Comparison of ENCODE assay signal across 8 mouse cellular contexts in genomic region chrX:7421016-7421415, GRCm38 (mm10). TPM values are rescaled to one million over a fixed set of nuclear protein-coding genes. Genes with fewer than 3 reads are reported as not detected.
DNase-seq lines count a peak whose midpoint lies in the region; ATAC-seq and TF ChIP-seq lines count a peak whose summit lies in the region.

No protein-coding gene starts in this region.

- peaks cover 0 to 9% of the 10 kb centered on the region in 2 experiments; a peak in 3 of 4 replicates for H3K4me1 ChIP-seq in CH12.LX (ENCODE audit: control insufficient read depth in 1 of 2, insufficient read depth in 2 of 2)
- no peaks in the 10 kb centered on the region for H3K4me1 ChIP-seq in forebrain, embryonic 12.5 days
- no peaks in the 10 kb centered on the region for H3K4me1 ChIP-seq in liver, embryonic 16.5 days (ENCODE audit: control insufficient read depth, low read depth, low read length)
- H3K4me1 ChIP-seq in neural tube, embryonic 12.5 days, result no peaks in the 10 kb centered on the region

- TF ChIP-seq CTCF in CH12.LX (conservative IDR thresholded peaks at IDR 0.05 in 1 of 2, IDR thresholded peaks at IDR 0.05 in 1 of 2; ENCODE audit: low read depth in 2 of 2, low read length in 2 of 2), result peak; percentile 56 to 82
- peak; percentile 75; the same call in 1 of the 2 replicates for TF ChIP-seq CTCF in brain, embryonic 14.5 days (IDR thresholded peaks at IDR 0.05; ENCODE audit: borderline replicate concordance, extremely low read depth, insufficient read depth, insufficient read length)

- TF ChIP-seq RAD21 in CH12.LX (IDR thresholded peaks at IDR 0.05; ENCODE audit: low read depth, low read length), result peak; percentile 70

- no peaks in the 10 kb centered on the region for H3K27me3 ChIP-seq in CH12.LX (replicated peaks)
- no peaks in the 10 kb centered on the region for H3K27me3 ChIP-seq in forebrain, embryonic 12.5 days
- H3K27me3 ChIP-seq in liver, embryonic 16.5 days (ENCODE audit: control insufficient read depth, insufficient read depth, low read depth, low read length), result no peaks in the 10 kb centered on the region
- H3K27me3 ChIP-seq in neural tube, embryonic 12.5 days (replicated peaks), result no peaks in the 10 kb centered on the region

- DNase-seq in CH12.LX (ENCODE audit: extremely low read depth), result peak; percentile 93
- peak; percentile 94 for DNase-seq in brain, embryonic 14.5 days (ENCODE audit: low read depth)
- peak; percentile 75 to 83 for DNase-seq in heart, postnatal 10 days
- peak; percentile 75 to 79 for DNase-seq in kidney, postnatal 25 days
- DNase-seq in telencephalon, adult 2 months (ENCODE audit: low read depth, low spot score), result peak; percentile 90

- H3K4me3 ChIP-seq in CH12.LX (replicated peaks in 1 of 3; ENCODE audit: low read depth in 2 of 3, low read length in 2 of 3, poor library complexity in 1 of 3), result peak overlapping the region in 1 of 3 experiments; percentile 18
- H3K4me3 ChIP-seq in forebrain, embryonic 12.5 days (replicated peaks), result no peak overlapping the region
- no peak overlapping the region for H3K4me3 ChIP-seq in liver, embryonic 16.5 days (ENCODE audit: low read depth, low read length)
- no peak overlapping the region for H3K4me3 ChIP-seq in neural tube, embryonic 12.5 days

- 35% methylated on average over 3 of the region's 3 CpGs for WGBS in forebrain, embryonic 12.5 days
- WGBS in liver, embryonic 16.5 days (ENCODE audit: insufficient replicate concordance), result 37% methylated on average over 3 of the region's 3 CpGs
- WGBS in neural tube, embryonic 12.5 days, result 26% methylated on average over 3 of the region's 3 CpGs

- dilution Hi-C loops in CH12.LX (cut with MboI; ENCODE audit: extremely low pct_ligation_motif_present, extremely low pct_unique_long_range_greater_than_20kb, low sequenced_read_pairs), result no loop called here

- no peak for TF ChIP-seq POLR2A in CH12.LX (IDR thresholded peaks at IDR 0.05; ENCODE audit: low read depth, low read length)
- TF ChIP-seq POLR2A in brain, embryonic 14.5 days (IDR thresholded peaks at IDR 0.05; ENCODE audit: borderline replicate concordance, extremely low read depth, insufficient read depth, insufficient read length, poor library complexity, severe bottlenecking), result no peak

- peak; percentile 37; the same call in 1 of the 2 replicates for ATAC-seq in forebrain, embryonic 12.5 days (ENCODE audit: low FRiP score)
- peak; percentile 13; the same call in 1 of the 2 replicates for ATAC-seq in liver, embryonic 16.5 days (ENCODE audit: low read depth)
- peak; percentile 56; the same call in 1 of the 2 replicates for ATAC-seq in neural tube, embryonic 12.5 days (ENCODE audit: low FRiP score, low read depth)

- H3K36me3 ChIP-seq in CH12.LX (replicated peaks in 1 of 2; ENCODE audit: control insufficient read depth in 1 of 2, insufficient read depth in 1 of 2, low read length in 1 of 2), result no peaks in the 10 kb centered on the region
- no peaks in the 10 kb centered on the region for H3K36me3 ChIP-seq in forebrain, embryonic 12.5 days (replicated peaks)
- H3K36me3 ChIP-seq in liver, embryonic 16.5 days (ENCODE audit: control insufficient read depth, insufficient read depth), result no peaks in the 10 kb centered on the region
- no peaks in the 10 kb centered on the region for H3K36me3 ChIP-seq in neural tube, embryonic 12.5 days

- H3K27ac ChIP-seq in CH12.LX (ENCODE audit: insufficient read depth, low read depth), result no peak overlapping the region
- H3K27ac ChIP-seq in forebrain, embryonic 12.5 days, result no peak overlapping the region
- H3K27ac ChIP-seq in liver, embryonic 16.5 days (ENCODE audit: low read length), result no peak overlapping the region
- H3K27ac ChIP-seq in neural tube, embryonic 12.5 days, result no peak overlapping the region

- in situ Hi-C loops in CH12.LX (cut with MboI; ENCODE audit: low pct_ligation_motif_present, low pct_unique_long_range_greater_than_20kb, low sequenced_read_pairs), result no loop called here

- no peaks in the 10 kb centered on the region for H3K9me3 ChIP-seq in CH12.LX (replicated peaks; ENCODE audit: low read length)
- no peaks in the 10 kb centered on the region for H3K9me3 ChIP-seq in forebrain, embryonic 12.5 days
- no peaks in the 10 kb centered on the region for H3K9me3 ChIP-seq in liver, embryonic 16.5 days (replicated peaks; ENCODE audit: control insufficient read depth, low read length)
- H3K9me3 ChIP-seq in neural tube, embryonic 12.5 days, result no peaks in the 10 kb centered on the region

- intact Hi-C loops in heart, postnatal 10 days (cut with DNase I), result loop anchor here (1.0 to 5.0 kb wide), 3 partner anchors 101 to 499 kb away; no protein-coding TSS in a partner anchor

- no peaks in the 10 kb centered on the region for H3K79me2 ChIP-seq in CH12.LX (replicated peaks; ENCODE audit: control insufficient read depth, extremely low read depth, insufficient read depth, poor library complexity, severe bottlenecking)

- peak overlapping the region; percentile 82 for H3K4me2 ChIP-seq in CH12.LX (ENCODE audit: insufficient read depth, low read depth, poor library complexity, severe bottlenecking)
- 0 out of 2 replicates have a peak overlapping the region, but pooled peaks have one; percentile 13 for H3K4me2 ChIP-seq in forebrain, embryonic 12.5 days
- H3K4me2 ChIP-seq in liver, embryonic 16.5 days (ENCODE audit: low read depth, low read length), result no peak overlapping the region
- no peak overlapping the region for H3K4me2 ChIP-seq in neural tube, embryonic 12.5 days (replicated peaks)

- peak overlapping the region; percentile 56; the same call in 1 of the 2 replicates for H3K9ac ChIP-seq in CH12.LX (ENCODE audit: insufficient read depth, low read depth)
- no peak overlapping the region for H3K9ac ChIP-seq in forebrain, embryonic 12.5 days
- no peak overlapping the region for H3K9ac ChIP-seq in liver, embryonic 16.5 days (ENCODE audit: low read depth, low read length)
- no peak overlapping the region for H3K9ac ChIP-seq in neural tube, embryonic 12.5 days

- TF ChIP-seq EP300 in CH12.LX (IDR thresholded peaks at IDR 0.05; ENCODE audit: low read length), result no peak

TF ChIP-seq in CH12.LX, 34 proteins besides CTCF, POLR2A, EP300 and RAD21 (continues in another document):
- TF ChIP-seq SIN3A (IDR thresholded peaks at IDR 0.05; ENCODE audit: low read length) (peak; percentile 68), MEF2A (IDR thresholded peaks at IDR 0.05; ENCODE audit: borderline replicate concordance, low read depth, low read length) (no peak; the same call in 1 of the 2 replicates), E2F4 (IDR thresholded peaks at IDR 0.05; ENCODE audit: insufficient replicate concordance, low read depth, low read length) (no peak), ZNF384 (IDR thresholded peaks at IDR 0.05; ENCODE audit: low read depth, low read length) (peak; percentile 96), MAFK (IDR thresholded peaks at IDR 0.05; ENCODE audit: insufficient replicate concordance, low read length) (no peak), ZMIZ1 (IDR thresholded peaks at IDR 0.05; ENCODE audit: low read depth, low read length) (no peak), HCFC1 (IDR thresholded peaks at IDR 0.05; ENCODE audit: low read depth, low read length) (peak; percentile 65), JUN (IDR thresholded peaks at IDR 0.05; ENCODE audit: insufficient read depth, low read depth, low read length) (no peak), USF1 (IDR thresholded peaks at IDR 0.05; ENCODE audit: low read depth, low read length) (no peak), ETS1 (conservative IDR thresholded peaks at IDR 0.05; ENCODE audit: low read depth, low read length) (no peak), MAX (IDR thresholded peaks at IDR 0.05; ENCODE audit: low read length) (no peak), MAZ (IDR thresholded peaks at IDR 0.05; ENCODE audit: low read depth, low read length) (peak; percentile 75; the same call in 1 of the 2 replicates), SMC3 (IDR thresholded peaks at IDR 0.05; ENCODE audit: low read depth, low read length) (peak; percentile 62), ZC3H11A (IDR thresholded peaks at IDR 0.05; ENCODE audit: low read depth, low read length) (no peak), BHLHE40 (IDR thresholded peaks at IDR 0.05; ENCODE audit: low read depth, low read length) (no peak), TBP (conservative IDR thresholded peaks at IDR 0.05; ENCODE audit: low read depth, low read length) (no peak), UBTF (IDR thresholded peaks at IDR 0.05; ENCODE audit: low read depth, low read length) (no peak), CHD1 (IDR thresholded peaks at IDR 0.05; ENCODE audit: low read depth, low read length) (no peak), NELFE (IDR thresholded peaks at IDR 0.05; ENCODE audit: low read depth, low read length) (no peak), USF2 (conservative IDR thresholded peaks at IDR 0.05; ENCODE audit: low read depth, low read length) (no peak), CHD2 (IDR thresholded peaks at IDR 0.05; ENCODE audit: low read length) (no peak), JUND (conservative IDR thresholded peaks at IDR 0.05; ENCODE audit: low read depth, low read length) (no peak), RCOR1 (conservative IDR thresholded peaks at IDR 0.05; ENCODE audit: low read depth, low read length) (no peak), KAT2A (IDR thresholded peaks at IDR 0.05; ENCODE audit: insufficient replicate concordance, low read length) (no peak), MXI1 (IDR thresholded peaks at IDR 0.05; ENCODE audit: low read depth, low read length) (peak; percentile 87), POLR2AphosphoS2 (IDR thresholded peaks at IDR 0.05; ENCODE audit: low read depth, low read length) (no peak), TCF12 (IDR thresholded peaks at IDR 0.05; ENCODE audit: low read depth, low read length) (no peak), ELF1 (IDR thresholded peaks at IDR 0.05; ENCODE audit: low read depth, low read length) (peak; percentile 94), ZKSCAN1 (IDR thresholded peaks at IDR 0.05; ENCODE audit: borderline replicate concordance, low read depth, low read length) (no peak), NRF1 (IDR thresholded peaks at IDR 0.05; ENCODE audit: low read depth, low read length) (no peak), MYC (IDR thresholded peaks at IDR 0.05; ENCODE audit: low read depth, low read length) (0 out of 2 replicates have a peak, but pooled peaks have one; percentile 35), PAX5 (IDR thresholded peaks at IDR 0.05; ENCODE audit: low read length) (no peak)

RNA-seq across cellular contexts. Expression of gene Usp27x, which starts 45.4 kb away (rescaled TPM):
- total RNA-seq in CH12.LX (2012; rRNA removed) (0.42 and 0.81 TPM in 2 replicates), CH12.LX (2014; rRNA removed) (0.36 and 0.49 TPM in 2 replicates)
- polyA plus RNA-seq in CH12.LX (2012; ENCODE audit: insufficient read length, low read depth), result 0.50 and 0.64 TPM in 2 replicates
- 6.0 and 9.4 TPM in 2 replicates for polyA plus RNA-seq in brain, embryonic 14.5 days (2012; rRNA removed)
- polyA plus RNA-seq in forebrain, embryonic 12.5 days (2016; fragmentation: Nextera tagmentation; extraction: Ambion mirVana), result 1.3 and 1.4 TPM in 2 replicates
- 1 to 10 TPM in 1 of 2 experiments, under 1 TPM in 1; 0.91 to 1.3 TPM for total RNA-seq in heart, postnatal 10 days (2021)
- polyA plus RNA-seq in liver, embryonic 16.5 days (2015; fragmentation: Nextera tagmentation; extraction: Ambion mirVana), result 0.02 and 0.04 TPM in 2 replicates
- polyA plus RNA-seq in neural tube, embryonic 12.5 days (2016; fragmentation: Nextera tagmentation; extraction: Ambion mirVana), result 1.3 and 1.6 TPM in 2 replicates

Comparison
In these comparisons a context has a peak if more than half of its experiments do, and no peak if none do; other contexts are left out.
1. H3K4me2 ChIP-seq: peak in CH12.LX (single experiment) and forebrain, embryonic 12.5 days (single experiment); none in liver, embryonic 16.5 days (single experiment) and neural tube, embryonic 12.5 days (single experiment).
2. Peak in every context shown above with its lines, with median percentiles within 50 percentile points of each other: DNase-seq and ATAC-seq.